Mouse (Mus musculus) G1E (cell line): ENCODE data around the gene Tmem56.

ENCODE experiments used
- CTCF ChIP-seq: IDR thresholded peaks from 2 replicates; pipeline ENCODE4 v1.5.1; 2012; ENCODE audit warnings: low read depth, low read length, inconsistent platforms, mixed read lengths
- GATA1 ChIP-seq: IDR thresholded peaks from 2 replicates; pipeline ENCODE4 v1.6.1; 2012; ENCODE audit warnings: borderline replicate concordance, low read length, inconsistent platforms, mixed read lengths
- TAL1 ChIP-seq: conservative IDR thresholded peaks from 2 replicates; pipeline ENCODE4 v1.6.1; 2012; ENCODE audit warnings: low read depth, low read length, inconsistent platforms, mixed read lengths

- TF ChIP-seq GATA1 (no peak), CTCF (no peak), TAL1 (no peak)
Observed at GRCm38 (mm10) chr3:121172718-121173117, 110.2 kb downstream of the Tmem56 start.
